Mouse (Mus musculus) c-Kit-positive CD71-positive TER-119-negative erythroid progenitor cells, embryonic 14.5 days (primary cell): ENCODE results near the gene Tead4.
A peak's percentile ranks its signal among the peaks of the same experiment; 100 is the strongest.

ENCODE experiments used
- DNase-seq: peaks from one replicate; pipeline ENCODE4 v3.0.0-alpha.2; 2013; ENCODE audit warnings: low read depth

Tead4 gene

GRCm38 (mm10) chr6:128291284-128291683 lies 9.3 kb downstream of the Tead4 start:
- no peak for DNase-seq

GRCm38 (mm10) chr6:128288681-128289080 lies 11.9 kb downstream of the Tead4 start:
- no peak for DNase-seq

- peak; percentile 9 for DNase-seq
Observed at GRCm38 (mm10) chr6:128285792-128286430, 14.7 kb downstream of the Tead4 start.

- no peak for DNase-seq
Observed at GRCm38 (mm10) chr6:128282126-128282525, 18.5 kb downstream of the Tead4 start.

- DNase-seq = no peak
Observed at GRCm38 (mm10) chr6:128280472-128281145, 20.0 kb downstream of the Tead4 start.

- no peak for DNase-seq
Observed at GRCm38 (mm10) chr6:128279608-128280007, 21.0 kb downstream of the Tead4 start.

GRCm38 (mm10) chr6:128279099-128279498 lies 21.5 kb downstream of the Tead4 start:
- DNase-seq = no peak

GRCm38 (mm10) chr6:128277132-128278085 lies 23.2 kb downstream of the Tead4 start:
- DNase-seq = no peak

- DNase-seq = no peak
Observed at GRCm38 (mm10) chr6:128276349-128276748, 24.3 kb downstream of the Tead4 start.

- DNase-seq = no peak
Observed at GRCm38 (mm10) chr6:128275506-128276064, 25.0 kb downstream of the Tead4 start.

- DNase-seq = no peak
Observed at GRCm38 (mm10) chr6:128273507-128273906, 27.1 kb downstream of the Tead4 start.

- no peak for DNase-seq
Observed at GRCm38 (mm10) chr6:128272754-128273153, 27.9 kb downstream of the Tead4 start.

- DNase-seq = no peak
Observed at GRCm38 (mm10) chr6:128269850-128270249, 30.8 kb downstream of the Tead4 start.

- no peak for DNase-seq
Observed at GRCm38 (mm10) chr6:128264870-128265526, 35.6 kb downstream of the Tead4 start.

GRCm38 (mm10) chr6:128261486-128261885 lies 39.1 kb downstream of the Tead4 start:
- no peak for DNase-seq

GRCm38 (mm10) chr6:128259252-128259651 lies 41.4 kb downstream of the Tead4 start:
- DNase-seq = no peak

GRCm38 (mm10) chr6:128255941-128256340 lies 44.7 kb downstream of the Tead4 start:
- no peak for DNase-seq

- no peak for DNase-seq
Observed at GRCm38 (mm10) chr6:128255292-128255691, 45.3 kb downstream of the Tead4 start.

GRCm38 (mm10) chr6:128254551-128254950 lies 46.1 kb downstream of the Tead4 start:
- DNase-seq = no peak

GRCm38 (mm10) chr6:128253111-128253510 lies 47.5 kb downstream of the Tead4 start:
- no peak for DNase-seq

GRCm38 (mm10) chr6:128250596-128250995 lies 50.0 kb downstream of the Tead4 start:
- no peak for DNase-seq
